Mouse (Mus musculus) heart, postnatal 14 days (tissue): ENCODE results near the gene Slc30a6. TPM values are rescaled to one million over a fixed set of nuclear protein-coding genes. Genes with fewer than 3 reads are reported as not detected.
"Not testable (repeated sequence)": the region's sequence is repeated elsewhere in the genome, so short reads cannot be mapped to it uniquely, and the experiment has no call there.

Experiments used
- DNase-seq, 2 experiments: peaks; one replicate each; pipeline ENCODE4 v3.0.0; 2021 to 2022
- intact Hi-C: fragments of 180-260 bp; cut with DNase I; formaldehyde crosslinking; loops from one replicate; pipeline ENCODE4 v1.15.1; 2025
- total RNA-seq, 2 experiments: library from RNA; stranded (reverse); gene quantifications; 2 replicates each; pipeline ENCODE4 v1.2.3; 2021

Slc30a6 gene
- total RNA-seq, 2 experiments from 2014 or later, result 11.2 to 11.7 TPM

- DNase-seq, result no peak
These were observed 37.2 kb downstream of the Slc30a6 start for GRCm38 (mm10) chr17:74432631-74433030.

GRCm38 (mm10) chr17:74437762-74438161 lies 42.4 kb downstream of the Slc30a6 start:
- no peak for DNase-seq
- intact Hi-C loops, result no loop called here

More at GRCm38 (mm10) chr17:74432631-74433030, 37.2 kb downstream of the Slc30a6 start:
- intact Hi-C loops, result no loop called here

GRCm38 (mm10) chr17:74440486-74440885 lies 45.1 kb downstream of the Slc30a6 start:
- DNase-seq, result no peak
- intact Hi-C loops, result no loop called here

- DNase-seq, result no peak
- intact Hi-C loops, result no loop called here
These were observed 54.4 kb downstream of the Slc30a6 start for GRCm38 (mm10) chr17:74449776-74450175.

DNA sequence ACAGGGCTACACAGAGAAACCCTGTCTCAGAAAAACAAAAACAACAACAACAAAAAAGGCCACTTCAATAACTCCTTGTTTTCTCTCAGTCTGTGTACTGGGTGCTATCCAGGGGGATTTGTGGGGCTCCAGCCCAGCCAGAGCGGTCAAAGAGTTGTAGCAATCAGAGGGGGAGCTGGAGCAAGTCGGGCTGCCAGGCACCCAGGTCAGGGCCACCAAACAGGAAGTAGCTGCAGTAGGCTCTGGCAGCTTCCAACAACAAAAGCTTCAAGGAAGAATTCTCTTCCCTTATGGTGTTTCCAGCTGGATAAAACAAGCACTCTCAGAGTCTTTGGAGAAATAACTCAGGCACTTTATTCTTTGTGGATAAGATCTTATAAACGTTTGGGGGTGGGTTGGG lies 58.5 kb downstream of the Slc30a6 start:
- intact Hi-C loops, result no loop called here
- no peak for DNase-seq

GRCm38 (mm10) chr17:74454660-74455059 lies 59.3 kb downstream of the Slc30a6 start:
- intact Hi-C loops, result no loop called here
- DNase-seq, result no peak

DNA sequence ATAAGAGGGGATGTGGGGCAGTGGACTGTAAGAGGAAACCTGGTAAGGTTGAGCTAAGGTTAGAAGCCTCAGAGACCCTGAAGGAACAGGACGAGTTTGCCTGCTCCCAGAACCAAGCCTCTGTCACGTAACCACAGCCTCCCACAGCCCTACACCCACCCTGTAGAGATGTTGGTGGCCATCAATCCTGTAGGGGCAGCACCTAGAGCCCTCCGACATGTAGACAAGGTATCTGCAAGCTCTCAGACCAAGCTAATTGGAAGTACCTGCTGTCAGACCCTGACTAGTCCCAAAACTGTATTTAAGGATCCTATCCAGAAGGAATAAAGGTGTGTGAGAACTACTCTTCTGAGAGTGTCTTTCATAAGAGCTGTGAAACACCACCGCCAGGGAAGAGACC lies 60.0 kb downstream of the Slc30a6 start:
- intact Hi-C loops, result no loop called here
- DNase-seq, result no peak

DNA sequence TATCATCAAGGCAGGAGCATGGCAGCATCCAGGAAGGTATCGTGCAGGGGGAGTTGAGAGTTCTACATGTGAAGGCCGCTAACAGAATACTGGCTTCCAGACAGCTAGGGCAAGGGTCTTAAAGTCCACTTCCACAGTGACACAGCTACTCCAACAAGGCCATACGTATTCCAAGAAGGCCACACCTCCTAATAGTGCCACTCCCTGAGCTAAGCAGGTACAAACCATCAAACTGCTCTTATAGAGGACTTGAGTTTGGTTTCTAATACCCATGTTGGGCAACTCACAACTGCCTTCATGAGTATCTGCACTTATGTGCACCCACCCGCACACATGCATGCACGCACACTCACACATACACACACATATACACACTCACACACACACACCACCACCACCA lies 61.4 kb downstream of the Slc30a6 start:
- DNase-seq, result no peak
- intact Hi-C loops, result no loop called here

GRCm38 (mm10) chr17:74457972-74458677 lies 62.7 kb downstream of the Slc30a6 start:
- DNase-seq, result no peak
- intact Hi-C loops, result no loop called here

GRCm38 (mm10) chr17:74458711-74459408 lies 63.5 kb downstream of the Slc30a6 start, which contains the start of gene Nlrc4:
Gene Nlrc4, minus strand, starts transcription at chr17:74459142.
- intact Hi-C loops, result no loop called here

GRCm38 (mm10) chr17:74463510-74463909 lies 68.1 kb downstream of the Slc30a6 start:
- intact Hi-C loops, result no loop called here
- no peak for DNase-seq

More at GRCm38 (mm10) chr17:74458711-74459408, 63.5 kb downstream of the Slc30a6 start, which contains the start of gene Nlrc4:
- no peak for DNase-seq

DNA sequence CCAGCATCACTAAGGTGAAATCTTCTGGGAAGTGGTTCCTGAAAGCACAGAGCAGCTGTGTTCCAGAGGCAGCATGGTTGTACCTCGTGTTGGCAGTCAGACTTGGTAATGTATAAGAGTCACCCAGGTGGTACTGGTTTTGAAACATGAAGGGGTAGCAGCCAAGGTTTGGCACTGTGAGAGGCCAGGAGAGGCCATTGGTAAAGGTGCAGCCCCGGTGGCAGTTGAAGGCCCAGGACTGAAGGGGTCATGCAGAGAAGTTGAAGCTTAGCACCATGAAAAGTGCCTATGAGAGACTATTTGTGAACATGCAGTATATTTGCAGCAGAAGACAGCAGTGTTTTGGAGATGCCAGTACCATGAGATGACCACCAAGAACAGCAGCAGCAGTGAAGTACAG lies 72.6 kb downstream of the Slc30a6 start:
- intact Hi-C loops, result not testable (repeated sequence)

GRCm38 (mm10) chr17:74470133-74470532 lies 74.7 kb downstream of the Slc30a6 start:
- intact Hi-C loops, DNase-seq: not testable (repeated sequence)

More for the DNA sequence above, 72.6 kb downstream of the Slc30a6 start:
- DNase-seq, result not testable (repeated sequence)

Other genes with a start within 250 kb of the Slc30a6 start
- gene Memo1, start 100.1 kb upstream of the Slc30a6 start, total RNA-seq, result 10 to 100 TPM; 62.6 to 68.7 TPM
- 10 to 100 TPM; 50.1 to 51.6 TPM for gene Dpy30, start 71.7 kb upstream of the Slc30a6 start, total RNA-seq
- gene Spast, start 56.6 kb upstream of the Slc30a6 start, total RNA-seq, result 10 to 100 TPM; 29.3 to 33.2 TPM
- gene Nlrc4, start 63.5 kb downstream of the Slc30a6 start, total RNA-seq, result under 1 TPM; 0.36 to 0.59 TPM
- 10 to 100 TPM; 70.1 to 76.6 TPM for gene Yipf4, start 93.9 kb downstream of the Slc30a6 start, total RNA-seq
- gene Birc6, start 132.7 kb downstream of the Slc30a6 start, total RNA-seq, result 100 to 1,000 TPM in 1 of 2 experiments, 10 to 100 TPM in 1; 94.9 to 103 TPM